Mouse (Mus musculus): ENCODE results near the gene Olfm1. TPM values are rescaled to one million over a fixed set of nuclear protein-coding genes. Genes with fewer than 3 reads are reported as not detected.

Gene Olfm1
- polyA plus RNA-seq, 1 experiment from 2014 or later = 21.8 TPM

GRCm38 (mm10) chr2:28174441-28174840 is 18.4 kb upstream of the Olfm1 start:
- Histone ChIP-seq H3K4me1 (replicated peaks) (no peaks in the 10 kb centered on the region; the same call in 1 of the 2 replicates), H3K36me3 (no peaks in the 10 kb centered on the region), H3K9ac (no peak overlapping the region), H3K27ac (no peak overlapping the region), H3K9me3 (no peaks in the 10 kb centered on the region), H3K27me3 (replicated peaks) (no peaks in the 10 kb centered on the region), H3K4me3 (replicated peaks) (no peak overlapping the region), H3K4me2 (replicated peaks) (no peak overlapping the region)
- WGBS = 76% methylated on average over 3 of the region's 3 CpGs
- ATAC-seq = no peak

- no peaks in the 10 kb centered on the region for H3K9me3 ChIP-seq
- 73% methylated on average over 6 of the region's 6 CpGs for WGBS
- no peaks in the 10 kb centered on the region for H3K27me3 ChIP-seq (replicated peaks)
- H3K4me1 ChIP-seq (replicated peaks) = peaks cover 4% of the 10 kb centered on the region
- no peak overlapping the region for H3K4me2 ChIP-seq (replicated peaks)
- H3K36me3 ChIP-seq = no peaks in the 10 kb centered on the region
- H3K27ac ChIP-seq = no peak overlapping the region
- no peak overlapping the region for H3K4me3 ChIP-seq (replicated peaks)
- no peak for ATAC-seq
- H3K9ac ChIP-seq = no peak overlapping the region
These were observed 14.2 kb upstream of the Olfm1 start for GRCm38 (mm10) chr2:28178600-28178999.

- H3K27ac ChIP-seq = no peak overlapping the region
- peaks cover 4% of the 10 kb centered on the region; the same call in 1 of the 2 replicates for H3K4me1 ChIP-seq (replicated peaks)
- H3K4me3 ChIP-seq (replicated peaks) = no peak overlapping the region
- no peak overlapping the region for H3K9ac ChIP-seq
- no peaks in the 10 kb centered on the region for H3K9me3 ChIP-seq
- no peak overlapping the region for H3K4me2 ChIP-seq (replicated peaks)
- ATAC-seq = no peak
- no peaks in the 10 kb centered on the region for H3K36me3 ChIP-seq
- WGBS = 67% methylated on average over 3 of the region's 3 CpGs
- no peaks in the 10 kb centered on the region for H3K27me3 ChIP-seq (replicated peaks)
These were observed 12.7 kb upstream of the Olfm1 start for GRCm38 (mm10) chr2:28180053-28180452.

- H3K36me3 ChIP-seq = no peaks in the 10 kb centered on the region
- H3K4me3 ChIP-seq (replicated peaks) = no peak overlapping the region
- H3K27me3 ChIP-seq (replicated peaks) = peaks cover 15% of the 10 kb centered on the region
- no peak overlapping the region for H3K9ac ChIP-seq
- ATAC-seq = no peak
- no peaks in the 10 kb centered on the region for H3K9me3 ChIP-seq
- H3K4me2 ChIP-seq (replicated peaks) = no peak overlapping the region
- H3K27ac ChIP-seq = no peak overlapping the region
- H3K4me1 ChIP-seq (replicated peaks) = peaks cover 3% of the 10 kb centered on the region; the same call in 1 of the 2 replicates
- WGBS = 46% methylated on average over 8 of the region's 8 CpGs
These were observed 4.3 kb upstream of the Olfm1 start for GRCm38 (mm10) chr2:28188398-28188944.

- Histone ChIP-seq H3K9me3 (no peaks in the 10 kb centered on the region), H3K27ac (no peak overlapping the region), H3K4me1 (replicated peaks) (peaks cover 4% of the 10 kb centered on the region; the same call in 1 of the 2 replicates), H3K4me3 (replicated peaks) (peak overlapping the region; percentile 57), H3K9ac (no peak overlapping the region; the same call in 1 of the 2 replicates), H3K27me3 (replicated peaks) (peaks cover 26% of the 10 kb centered on the region), H3K4me2 (replicated peaks) (peak overlapping the region; percentile 81), H3K36me3 (no peaks in the 10 kb centered on the region)
- no peak; the same call in 1 of the 2 replicates for ATAC-seq
- 32% methylated on average over 12 of the region's 12 CpGs for WGBS
These were observed 897 bp downstream of the Olfm1 start for GRCm38 (mm10) chr2:28193690-28194087.

GRCm38 (mm10) chr2:28194962-28195617 is 2.3 kb downstream of the Olfm1 start:
- H3K9me3 ChIP-seq = no peaks in the 10 kb centered on the region
- H3K27ac ChIP-seq = no peak overlapping the region
- ATAC-seq = no peak
- WGBS = 39% methylated on average over 6 of the region's 6 CpGs
- H3K4me2 ChIP-seq (replicated peaks) = no peak overlapping the region
- no peaks in the 10 kb centered on the region for H3K36me3 ChIP-seq
- peaks cover 26% of the 10 kb centered on the region for H3K27me3 ChIP-seq (replicated peaks)
- no peak overlapping the region for H3K4me3 ChIP-seq (replicated peaks)
- H3K4me1 ChIP-seq (replicated peaks) = peaks cover 4% of the 10 kb centered on the region; the same call in 1 of the 2 replicates
- H3K9ac ChIP-seq = no peak overlapping the region

GRCm38 (mm10) chr2:28195726-28196125 is 2.9 kb downstream of the Olfm1 start:
- H3K4me1 ChIP-seq (replicated peaks) = peaks cover 4% of the 10 kb centered on the region; the same call in 1 of the 2 replicates
- H3K4me3 ChIP-seq (replicated peaks) = no peak overlapping the region
- peaks cover 26% of the 10 kb centered on the region for H3K27me3 ChIP-seq (replicated peaks)
- WGBS = 76% methylated on average over 8 of the region's 8 CpGs
- no peaks in the 10 kb centered on the region for H3K36me3 ChIP-seq
- H3K4me2 ChIP-seq (replicated peaks) = no peak overlapping the region
- no peak overlapping the region for H3K27ac ChIP-seq
- no peaks in the 10 kb centered on the region for H3K9me3 ChIP-seq
- no peak for ATAC-seq
- H3K9ac ChIP-seq = no peak overlapping the region

- H3K4me3 ChIP-seq (replicated peaks) = no peak overlapping the region
- H3K9ac ChIP-seq = no peak overlapping the region
- H3K4me1 ChIP-seq (replicated peaks) = peaks cover 16% of the 10 kb centered on the region
- H3K27ac ChIP-seq = no peak overlapping the region
- no peak overlapping the region for H3K4me2 ChIP-seq (replicated peaks)
- H3K27me3 ChIP-seq (replicated peaks) = 0 out of 2 replicates have a peak, but pooled peaks cover 7% of the 10 kb centered on the region
- no peak for ATAC-seq
- no peaks in the 10 kb centered on the region for H3K36me3 ChIP-seq
- H3K9me3 ChIP-seq = no peaks in the 10 kb centered on the region
- 73% methylated on average over 3 of the region's 3 CpGs for WGBS
These were observed 8.6 kb downstream of the Olfm1 start for GRCm38 (mm10) chr2:28201441-28201841.

- H3K27ac ChIP-seq = no peak overlapping the region
- WGBS = 6% methylated on average over 9 of the region's 9 CpGs
These were observed 11.4 kb downstream of the Olfm1 start for GRCm38 (mm10) chr2:28204167-28204566.

GRCm38 (mm10) chr2:28204677-28205466 is 12.1 kb downstream of the Olfm1 start:
- Histone ChIP-seq H3K4me1 (replicated peaks) (peaks cover 20% of the 10 kb centered on the region), H3K27me3 (replicated peaks) (0 out of 2 replicates have a peak, but pooled peaks cover 8% of the 10 kb centered on the region), H3K4me3 (replicated peaks) (peak overlapping the region; percentile 64), H3K9me3 (no peaks in the 10 kb centered on the region), H3K36me3 (no peaks in the 10 kb centered on the region), H3K27ac (no peak overlapping the region), H3K4me2 (replicated peaks) (peak overlapping the region; percentile 98), H3K9ac (no peak overlapping the region)
- ATAC-seq = peak; percentile 31
- 17% methylated on average over 19 of the region's 19 CpGs for WGBS

More at GRCm38 (mm10) chr2:28204167-28204566, 11.4 kb downstream of the Olfm1 start:
- H3K4me2 ChIP-seq (replicated peaks) = no peak overlapping the region
- H3K9me3 ChIP-seq = no peaks in the 10 kb centered on the region
- H3K4me1 ChIP-seq (replicated peaks) = peaks cover 20% of the 10 kb centered on the region
- ATAC-seq = peak; percentile 31; the same call in 1 of the 2 replicates
- no peak overlapping the region for H3K4me3 ChIP-seq (replicated peaks)
- no peak overlapping the region for H3K9ac ChIP-seq
- no peaks in the 10 kb centered on the region for H3K36me3 ChIP-seq
- 0 out of 2 replicates have a peak, but pooled peaks cover 8% of the 10 kb centered on the region for H3K27me3 ChIP-seq (replicated peaks)

GRCm38 (mm10) chr2:28205467-28205805 is 12.6 kb downstream of the Olfm1 start:
- Histone ChIP-seq H3K4me1 (replicated peaks) (peaks cover 20% of the 10 kb centered on the region), H3K9me3 (no peaks in the 10 kb centered on the region), H3K36me3 (no peaks in the 10 kb centered on the region), H3K4me2 (replicated peaks) (peak overlapping the region; percentile 98), H3K4me3 (replicated peaks) (peak overlapping the region; percentile 64), H3K27me3 (replicated peaks) (0 out of 2 replicates have a peak, but pooled peaks cover 8% of the 10 kb centered on the region), H3K9ac (peak overlapping the region; percentile 64), H3K27ac (no peak overlapping the region)
- 0% methylated on average over 48 of the region's 49 CpGs for WGBS
- ATAC-seq = peak; percentile 85

- 0 out of 2 replicates have a peak, but pooled peaks cover 8% of the 10 kb centered on the region for H3K27me3 ChIP-seq (replicated peaks)
- H3K9me3 ChIP-seq = no peaks in the 10 kb centered on the region
- peak overlapping the region; percentile 98 for H3K4me2 ChIP-seq (replicated peaks)
- peak overlapping the region; percentile 64 for H3K9ac ChIP-seq
- H3K27ac ChIP-seq = no peak overlapping the region
- no peaks in the 10 kb centered on the region for H3K36me3 ChIP-seq
- peak; percentile 48 for ATAC-seq
- under 1% methylated on average over 42 of the region's 51 CpGs for WGBS
- H3K4me1 ChIP-seq (replicated peaks) = peaks cover 20% of the 10 kb centered on the region
- H3K4me3 ChIP-seq (replicated peaks) = peak overlapping the region; percentile 64
These were observed 13.2 kb downstream of the Olfm1 start for GRCm38 (mm10) chr2:28205870-28206421.
